Mouse (Mus musculus): ENCODE data around the gene Smim7.

The Smim7 gene

DNA sequence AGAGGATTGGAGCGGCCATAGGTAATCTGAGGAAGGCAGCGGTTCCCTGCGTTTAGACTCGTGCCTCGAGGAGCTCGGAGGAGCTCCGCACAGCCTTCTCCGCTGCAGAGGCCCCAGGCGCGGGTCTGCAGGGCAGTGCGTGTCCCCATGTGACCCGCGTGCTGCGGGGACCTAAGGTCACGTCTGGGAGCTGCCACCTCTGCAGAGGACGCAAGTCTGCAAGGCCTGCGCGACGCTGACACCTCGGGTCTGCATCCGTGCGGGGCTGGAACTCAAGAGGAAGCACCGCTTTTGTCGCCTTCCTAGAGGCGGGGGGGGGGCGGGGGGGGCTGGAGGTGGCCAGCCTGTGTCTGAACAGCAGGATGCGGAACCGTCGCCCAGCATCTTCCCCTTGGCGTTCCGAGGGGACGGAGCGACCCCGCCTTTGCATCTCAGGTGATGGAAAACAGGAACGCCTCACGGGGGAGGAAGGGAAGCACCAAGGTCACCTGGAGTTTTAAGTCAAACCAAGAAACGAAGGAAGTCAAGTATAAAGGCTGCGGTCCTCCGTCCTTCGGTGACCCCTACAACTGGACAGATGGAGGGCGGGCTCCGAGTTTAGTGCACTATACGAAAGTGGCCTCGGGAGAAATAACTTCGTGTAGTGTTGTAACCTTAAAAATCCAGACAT lies 22.1 kb downstream of the Smim7 start:
- in situ Hi-C loops (cut with MboI, MseI), result loop anchor here in 1 of 2 experiments (5.0 kb wide), 1 partner anchor 51 kb away; no protein-coding TSS in a partner anchor

- in situ Hi-C loops (cut with MboI, MseI), result loop anchor here in 1 of 2 experiments (5.0 kb wide), 1 partner anchor 51 kb away; no protein-coding TSS in a partner anchor
Measured at GRCm38 (mm10) chr8:72547802-72548643, 22.9 kb downstream of the Smim7 start, which contains the start of gene Med26. TSS of gene Med26 (minus strand) at chr8:72548270.

GRCm38 (mm10) chr8:72547122-72547801 lies 23.6 kb downstream of the Smim7 start:
- in situ Hi-C loops (cut with MboI, MseI), result loop anchor here in 1 of 2 experiments (5.0 kb wide), 1 partner anchor 50 kb away; no protein-coding TSS in a partner anchor

DNA sequence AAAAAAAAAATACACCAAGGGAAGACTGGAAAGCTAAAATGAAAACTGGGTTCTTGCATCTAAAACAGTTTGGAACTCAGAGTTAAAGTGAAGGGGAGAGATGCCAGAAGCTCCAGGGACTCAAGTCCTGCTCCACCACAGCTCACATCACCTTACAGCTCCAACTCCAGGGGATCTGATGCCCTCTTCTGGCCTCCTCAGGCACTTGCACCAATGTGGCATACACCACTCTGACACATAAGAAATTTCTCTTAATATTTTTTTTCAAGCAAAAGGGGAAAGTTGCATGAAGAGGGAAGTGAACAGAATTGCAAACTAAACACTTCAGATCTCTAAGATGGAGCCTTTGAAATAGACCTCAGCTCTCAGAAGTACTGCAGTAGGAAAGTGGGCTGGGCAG lies 31.7 kb downstream of the Smim7 start:
- in situ Hi-C loops (cut with MboI, MseI), result no loop called here

- in situ Hi-C loops (cut with MboI, MseI), result no loop called here
Measured at GRCm38 (mm10) chr8:72534888-72535287, 36.0 kb downstream of the Smim7 start.

DNA sequence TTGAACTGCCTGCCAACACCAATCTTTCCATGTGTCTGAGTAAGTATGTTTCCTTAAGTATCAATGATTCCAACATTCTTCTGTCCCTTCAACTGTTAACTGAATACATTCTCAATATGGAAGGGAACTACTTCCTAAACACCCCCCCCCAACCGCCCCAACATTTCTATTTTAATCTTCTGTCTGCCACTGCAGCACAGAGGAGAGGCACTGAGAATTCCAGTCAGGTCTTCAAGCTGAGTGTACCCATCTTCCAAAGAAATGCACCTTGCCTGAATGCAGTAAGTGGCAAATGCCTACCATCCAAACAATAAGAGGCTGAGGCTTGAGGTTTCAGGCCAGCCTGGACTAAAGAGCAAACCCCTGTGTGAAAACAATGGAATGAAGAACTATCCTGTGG lies 38.8 kb downstream of the Smim7 start:
- in situ Hi-C loops (cut with MboI, MseI), result no loop called here

DNA sequence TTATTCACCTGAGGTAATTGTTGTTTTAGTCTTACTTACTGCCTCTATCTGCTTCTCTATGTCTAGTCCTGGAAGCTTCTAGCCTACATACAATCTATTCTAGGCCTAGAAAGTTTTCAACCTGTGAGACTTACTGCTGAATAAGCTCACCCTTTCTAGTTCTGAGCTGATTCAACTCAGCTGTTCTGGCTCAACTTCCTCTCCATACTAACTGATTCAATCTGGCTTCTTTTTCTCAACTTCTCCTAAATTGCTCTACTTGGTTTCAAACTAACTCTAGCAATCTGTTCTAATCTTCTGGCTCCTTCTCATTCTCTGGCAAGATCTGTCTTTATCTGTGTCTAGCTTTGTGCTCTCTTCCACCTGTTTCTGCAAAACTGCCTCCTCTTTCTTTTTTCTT lies 49.0 kb downstream of the Smim7 start:
- in situ Hi-C loops (cut with MboI, MseI), result no loop called here

DNA sequence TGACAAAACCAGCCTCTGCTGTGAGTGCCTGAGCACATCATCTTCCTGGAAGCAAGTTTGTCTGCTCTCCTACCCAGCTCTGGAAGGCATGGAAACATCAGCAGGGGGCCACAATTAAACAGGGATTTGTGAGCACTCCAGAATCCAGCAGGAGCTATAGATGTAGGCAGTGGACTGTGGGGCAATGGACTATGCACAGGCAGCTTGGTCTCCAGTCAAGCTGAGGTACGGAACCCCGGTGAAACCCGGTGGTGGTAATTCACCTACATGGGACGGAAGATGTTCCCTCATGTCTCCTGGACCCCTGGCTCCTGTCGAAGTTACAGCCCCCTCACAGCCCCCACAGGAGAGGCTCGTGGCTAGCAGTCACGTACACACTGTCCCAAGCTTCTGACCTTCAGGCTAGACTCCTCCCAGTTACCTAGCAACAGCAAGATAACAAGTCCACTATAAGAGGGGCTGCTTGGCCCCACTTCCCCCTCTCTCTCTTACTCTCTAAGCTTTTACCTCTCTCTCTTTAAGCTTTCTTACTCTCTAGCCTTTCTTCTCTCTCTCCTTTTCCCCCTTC lies 53.4 kb downstream of the Smim7 start:
- in situ Hi-C loops (cut with MboI, MseI), result no loop called here

Data from T-helper 17 cell (primary cell).